Mouse (Mus musculus) c-Kit-positive CD71-negative TER-119-negative erythroid progenitor cells, embryonic 14.5 days (primary cell): ENCODE results near the gene Mroh7.
"Not testable (repeated sequence)": the region's sequence is repeated elsewhere in the genome, so short reads cannot be mapped to it uniquely, and the experiment has no call there.

ENCODE experiments used
- DNase-seq: peaks from one replicate; pipeline ENCODE4 v3.0.0-alpha.2; 2013; ENCODE audit warnings: low read depth

Gene Mroh7

DNA sequence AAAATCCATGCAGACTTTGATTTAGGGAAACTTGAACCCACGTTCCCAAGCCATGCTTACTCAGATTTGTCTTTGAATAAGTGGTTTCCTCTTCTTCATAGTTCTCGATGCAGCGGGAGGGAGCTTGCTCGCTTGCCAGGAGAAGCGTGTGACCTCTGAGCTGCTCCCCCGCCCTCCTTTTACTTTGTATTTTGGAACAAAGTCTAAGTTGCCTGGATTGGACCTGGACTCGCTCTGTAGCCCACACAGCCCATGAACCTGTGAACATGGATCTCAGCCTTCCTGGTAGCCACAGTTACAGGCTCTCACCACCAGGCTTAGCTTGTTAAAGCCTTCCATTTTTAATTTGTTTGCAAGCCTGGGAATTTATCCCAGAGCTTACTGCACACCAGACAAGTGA is at the start of gene Mroh7:
Gene Mroh7 (minus strand): TSS at position 112 of the 400 bp plus-strand sequence.
- DNase-seq: no peak

DNA sequence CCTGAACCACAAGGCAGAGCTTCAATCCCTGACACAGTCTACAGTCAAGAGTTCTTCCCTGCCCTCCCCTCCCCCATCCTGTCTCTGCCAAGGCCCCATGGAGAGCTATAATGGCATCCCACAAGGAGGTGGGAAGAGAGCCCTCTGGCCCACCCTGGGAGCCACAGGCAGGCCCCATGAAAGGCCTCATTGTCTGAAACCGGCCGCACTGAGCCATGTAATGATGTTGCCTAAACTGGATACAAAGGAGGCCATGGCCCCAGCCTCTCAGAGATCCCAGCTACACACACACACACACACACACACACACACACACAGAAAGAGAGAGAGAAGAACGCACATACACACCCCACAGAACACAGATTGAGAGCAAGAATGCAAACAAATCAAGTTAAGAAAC is 49.3 kb upstream of the Mroh7 start:
- no peak for DNase-seq

DNA sequence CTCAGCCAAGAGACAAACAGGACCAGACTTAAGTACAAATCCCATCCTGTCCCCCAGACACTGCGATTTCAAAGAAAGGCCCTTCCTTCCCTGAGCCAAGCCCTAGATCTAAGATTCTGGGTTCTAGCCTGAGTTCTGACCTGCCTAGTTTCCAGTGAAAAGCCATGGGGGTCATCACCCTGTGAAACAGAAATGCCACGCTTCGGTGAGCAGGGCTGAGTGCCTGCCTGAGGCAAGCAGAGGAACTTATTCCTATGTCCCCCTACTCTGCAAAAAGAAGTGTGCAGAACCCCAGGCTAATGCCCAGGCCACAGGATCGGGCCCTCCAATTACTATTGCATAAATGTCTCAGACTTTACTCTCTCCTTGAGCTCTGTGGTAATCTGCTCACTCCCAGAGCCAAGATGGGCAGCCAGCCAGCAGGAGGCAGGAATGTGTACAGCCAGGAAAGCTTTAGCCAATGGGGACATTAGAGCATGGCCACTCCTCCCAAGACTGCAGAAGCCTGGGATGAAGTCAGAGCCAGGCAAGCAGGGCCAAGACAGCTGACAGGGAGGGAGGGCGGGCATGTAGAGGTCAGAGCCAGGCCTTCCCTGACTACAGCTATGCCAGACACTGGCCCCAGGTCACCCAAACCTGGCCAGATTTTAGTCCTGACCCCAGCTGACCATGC is 47.5 kb upstream of the Mroh7 start:
- DNase-seq: no peak

DNA sequence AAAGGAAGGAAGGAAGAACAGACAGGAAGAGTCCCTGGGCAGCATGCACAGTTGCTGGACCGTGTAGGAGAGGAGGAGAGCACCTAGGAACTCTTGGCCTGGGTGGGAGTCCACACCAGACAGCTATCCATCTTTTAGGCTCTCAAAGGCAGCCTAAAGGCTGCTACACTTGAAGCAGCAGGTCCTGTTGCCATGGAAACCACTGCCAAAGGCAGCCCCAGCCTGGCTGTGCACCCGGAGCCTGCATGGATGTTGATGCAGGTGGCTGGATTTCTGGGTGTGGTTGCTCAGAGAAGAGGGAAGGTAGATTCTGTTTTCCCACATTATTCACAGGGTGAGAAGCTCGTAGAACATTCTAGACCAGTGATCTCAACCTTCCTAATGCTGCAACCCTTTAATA is 46.3 kb upstream of the Mroh7 start:
- DNase-seq: no peak

DNA sequence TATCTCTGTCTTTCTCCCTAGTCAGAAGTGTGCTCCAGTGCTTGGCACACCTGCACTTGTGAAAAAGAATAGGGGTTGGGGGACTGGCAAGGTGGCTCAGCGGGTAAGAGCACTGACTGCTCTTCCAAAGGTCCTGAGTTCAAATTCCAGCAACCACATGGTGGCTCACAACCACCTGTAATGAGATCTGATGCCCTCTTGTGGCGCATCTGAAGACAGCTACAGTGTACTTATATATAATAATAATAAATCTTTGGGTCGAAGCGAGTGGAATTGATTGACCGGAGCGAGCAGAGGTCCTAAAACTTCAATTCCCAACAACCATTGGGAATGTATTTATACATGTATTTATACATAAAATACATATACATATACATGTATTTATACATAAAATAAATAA is 45.0 kb upstream of the Mroh7 start:
- DNase-seq: not testable (repeated sequence)

DNA sequence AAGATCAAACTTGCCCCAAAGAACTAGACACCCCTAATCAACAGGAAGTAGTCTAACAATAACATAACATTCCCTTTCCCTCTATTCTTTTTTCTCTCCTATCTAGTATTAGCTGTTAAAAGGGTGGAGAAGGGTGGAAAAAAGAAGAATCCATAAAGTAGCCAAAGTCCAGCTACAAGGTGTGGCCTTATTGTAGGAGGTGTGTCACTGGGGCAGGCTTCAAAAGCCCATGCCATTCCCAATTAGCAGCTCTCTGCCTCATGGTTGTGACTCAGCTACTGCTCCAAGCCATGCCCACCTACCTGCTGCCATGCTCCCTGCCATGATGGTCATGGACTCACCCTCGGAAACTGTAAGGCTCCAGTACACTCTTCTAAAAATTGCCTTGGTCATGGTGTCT is 41.8 kb upstream of the Mroh7 start:
- no peak for DNase-seq

DNA sequence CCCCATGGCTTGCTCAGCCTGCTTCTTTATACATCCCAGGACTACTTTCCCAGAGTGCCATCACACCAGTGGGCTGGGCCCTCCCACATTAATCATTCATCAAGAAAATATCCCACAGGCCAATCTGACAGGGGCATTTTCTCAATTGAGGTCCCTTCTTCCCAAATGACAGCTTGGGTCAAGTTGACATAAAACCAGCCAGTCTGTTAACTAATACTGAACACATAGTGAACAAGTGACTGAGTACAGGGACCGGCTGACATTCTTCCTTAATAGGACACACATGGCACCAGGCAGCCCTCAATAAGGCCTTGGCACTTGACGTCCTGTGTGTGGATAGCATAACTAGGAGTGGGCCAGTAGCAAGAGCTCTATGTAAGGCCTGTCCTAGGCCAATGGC is 38.6 kb upstream of the Mroh7 start:
- no peak for DNase-seq

DNA sequence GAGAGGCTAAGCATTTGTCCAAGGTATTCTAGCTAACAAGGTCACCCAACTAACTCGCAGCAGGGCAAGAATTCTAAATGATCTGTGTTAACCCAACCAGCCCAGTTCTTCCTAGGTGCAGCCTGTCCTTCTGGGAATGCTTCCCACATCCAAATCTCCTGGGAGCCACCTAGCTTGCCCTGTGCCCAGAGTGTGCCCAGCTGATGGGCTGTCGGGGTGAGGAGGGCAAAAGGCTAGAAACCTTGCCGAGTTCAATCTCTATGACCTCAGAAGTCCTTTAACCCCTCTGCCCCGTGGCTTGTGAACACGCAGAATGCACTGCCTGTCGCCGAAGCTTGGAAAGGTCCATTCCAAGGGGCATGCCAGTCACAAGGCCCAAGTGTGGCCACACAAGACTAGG is 33.4 kb upstream of the Mroh7 start:
- no peak for DNase-seq

DNA sequence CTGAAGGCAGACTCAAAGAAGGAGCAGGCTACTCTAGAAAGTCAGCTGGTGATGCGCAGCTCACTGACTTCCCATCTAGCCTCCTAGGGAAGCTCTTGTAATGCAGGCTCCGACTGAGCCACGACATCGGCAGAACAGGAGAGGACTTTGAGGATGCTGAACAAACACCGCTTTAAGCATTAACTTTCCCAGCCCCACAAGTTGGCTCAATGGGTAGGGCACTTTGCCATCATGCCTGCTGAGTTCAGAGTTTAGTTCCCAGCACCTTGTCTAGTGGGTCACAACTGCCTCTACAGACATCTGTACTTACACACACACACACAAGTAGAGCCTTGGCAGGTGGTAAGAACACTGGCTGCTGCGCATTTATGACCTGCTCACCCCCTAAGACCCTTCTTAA is 21.0 kb upstream of the Mroh7 start:
- DNase-seq: no peak

DNA sequence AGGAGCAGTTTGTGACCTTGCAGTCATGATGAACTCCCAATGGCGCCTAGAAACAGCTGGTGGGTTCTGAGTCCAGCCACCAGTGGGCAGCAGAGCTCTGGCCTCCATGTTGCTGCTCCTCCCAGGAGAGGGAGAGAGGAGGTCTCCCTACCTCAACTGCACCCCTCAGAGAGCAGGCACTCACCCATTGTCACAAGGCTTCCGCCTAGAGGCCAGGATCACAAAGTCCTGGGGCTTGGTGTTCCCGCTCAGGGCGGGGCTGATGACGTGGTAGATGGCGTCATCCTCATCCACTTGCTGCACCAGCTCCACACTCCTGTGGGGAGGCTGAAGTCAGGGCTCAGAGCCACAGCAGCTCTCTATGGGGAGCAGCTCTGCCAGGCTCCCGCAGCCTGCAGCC is 19.0 kb upstream of the Mroh7 start:
- peak; percentile 76 for DNase-seq

DNA sequence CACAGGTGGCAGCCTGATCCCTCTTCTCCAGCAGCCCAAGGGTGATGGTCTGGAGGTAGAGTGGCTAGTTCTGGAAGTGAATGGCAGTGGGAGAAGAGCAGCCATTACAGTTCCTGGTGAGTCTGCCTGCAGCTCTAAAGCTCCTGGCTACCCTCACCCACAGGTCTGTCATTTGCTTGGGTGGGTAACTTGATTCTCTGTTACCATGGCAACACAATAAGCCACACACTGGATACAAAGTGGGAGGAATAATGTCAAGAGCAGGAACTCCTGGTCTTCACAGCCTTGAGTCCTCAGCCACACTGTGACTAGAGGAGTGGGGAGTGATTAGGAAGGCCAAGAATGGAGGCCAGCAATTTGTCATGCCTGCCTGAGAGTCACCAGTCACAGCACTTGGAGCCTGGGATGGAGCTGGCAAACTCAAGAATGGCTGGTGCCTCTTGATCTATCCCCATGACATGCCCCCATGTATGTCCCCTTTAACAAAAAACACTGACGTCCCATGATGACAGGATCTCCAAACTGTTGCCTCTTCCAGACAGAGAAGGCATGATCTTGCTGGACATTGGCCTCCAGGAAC is 16.4 kb upstream of the Mroh7 start:
- DNase-seq: no peak

DNA sequence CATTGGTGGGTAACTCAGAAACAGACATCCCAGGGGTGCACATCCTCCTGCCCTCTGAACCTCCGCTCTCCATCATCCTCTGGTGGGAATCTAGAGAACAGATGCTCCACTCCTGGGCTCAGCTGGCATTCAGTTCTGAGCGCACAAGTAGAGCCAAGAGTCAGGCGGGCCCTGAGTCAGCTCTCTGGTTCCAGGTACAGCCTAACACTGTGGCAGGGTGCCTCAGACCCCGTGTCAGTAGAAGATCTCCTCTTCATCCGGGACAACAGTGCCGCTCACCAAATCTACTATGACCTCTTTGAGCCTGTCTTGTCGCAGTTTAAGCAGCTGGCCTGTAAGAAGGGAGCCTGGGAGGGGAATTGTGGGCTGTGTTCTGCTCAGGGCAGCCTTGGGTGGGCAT is 15.1 kb upstream of the Mroh7 start:
- no peak for DNase-seq

DNA sequence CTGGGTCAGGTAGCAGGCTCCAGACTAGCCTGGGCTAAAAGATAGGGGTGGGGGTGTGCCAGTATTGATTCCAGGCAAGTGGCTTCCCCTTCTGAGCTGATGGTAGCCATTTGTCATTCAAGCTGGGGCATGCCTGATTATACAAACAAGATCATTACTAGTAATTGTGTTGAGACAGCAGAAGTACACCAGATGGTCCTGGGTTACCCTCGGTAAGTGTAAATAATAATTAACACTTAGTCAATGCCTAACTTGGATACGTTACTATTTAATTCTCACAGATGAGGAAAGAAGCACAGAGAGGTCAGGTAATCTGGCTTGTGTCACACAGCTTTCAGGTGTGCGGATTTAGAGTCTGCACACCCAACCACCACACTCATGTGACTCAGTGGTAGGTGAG is 7.2 kb upstream of the Mroh7 start:
- DNase-seq: no peak

DNA sequence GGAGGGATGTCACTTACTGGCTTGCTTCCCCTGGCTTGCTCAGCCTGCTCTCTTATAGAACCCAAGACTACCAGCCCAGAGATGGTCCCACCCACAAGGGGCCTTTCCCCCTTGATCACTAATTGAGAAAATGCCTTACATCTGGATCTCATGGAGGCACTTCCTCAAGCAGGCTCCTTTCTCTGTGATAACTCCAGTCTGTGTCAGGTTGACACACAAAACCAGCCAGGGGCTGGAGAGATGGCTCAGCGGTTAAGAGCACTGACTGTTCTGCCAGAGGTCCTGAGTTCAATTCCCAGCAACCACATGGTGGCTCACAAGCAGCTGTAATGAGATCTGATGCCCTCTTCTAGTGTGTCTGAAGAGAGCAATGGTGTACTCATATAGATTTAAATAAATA is 6.2 kb upstream of the Mroh7 start:
- DNase-seq: not testable (repeated sequence)

DNA sequence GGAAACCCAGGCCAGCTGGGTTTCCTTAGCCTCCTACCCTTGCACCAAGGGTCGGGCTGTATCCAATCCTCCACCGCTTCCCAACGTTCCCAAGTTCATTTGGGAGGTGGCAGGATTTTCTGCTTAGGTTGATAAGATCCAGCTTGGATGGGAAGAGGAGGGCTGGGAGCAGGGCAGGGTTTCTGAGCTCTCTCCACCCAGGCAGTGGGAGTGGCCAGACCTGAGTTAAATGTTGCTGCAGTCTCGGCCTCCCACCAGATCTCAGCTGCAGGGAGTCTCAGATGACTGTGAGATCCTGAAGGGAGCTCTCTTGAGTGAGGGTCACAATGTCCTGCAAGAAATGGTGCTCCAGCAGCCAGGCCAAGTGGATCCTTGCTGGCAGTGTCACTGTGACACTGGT is 2.9 kb upstream of the Mroh7 start, which contains the start of gene Fam151a:
Gene Fam151a (plus strand): TSS at position 254 of the 400 bp plus-strand sequence.
- no peak for DNase-seq

DNA sequence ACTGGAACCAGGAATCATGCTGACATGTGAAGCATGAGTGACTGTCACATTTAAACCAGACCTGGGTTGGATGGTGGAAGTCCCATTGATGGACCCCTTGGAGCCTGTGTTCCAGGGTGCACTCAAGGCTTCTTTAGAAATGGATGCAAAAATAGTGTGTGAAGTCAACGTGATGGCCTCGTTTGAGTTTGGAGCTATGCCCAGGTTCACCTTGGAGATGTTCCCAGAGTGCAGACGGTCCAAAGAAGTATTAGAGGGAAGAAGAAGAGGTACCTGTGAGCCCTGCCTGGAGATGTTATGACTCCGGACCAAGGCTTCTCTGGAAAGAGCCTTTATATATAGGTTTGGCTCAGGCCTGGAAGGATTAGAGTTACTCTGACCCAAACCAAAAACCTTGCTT is 10.1 kb downstream of the Mroh7 start:
- no peak for DNase-seq

DNA sequence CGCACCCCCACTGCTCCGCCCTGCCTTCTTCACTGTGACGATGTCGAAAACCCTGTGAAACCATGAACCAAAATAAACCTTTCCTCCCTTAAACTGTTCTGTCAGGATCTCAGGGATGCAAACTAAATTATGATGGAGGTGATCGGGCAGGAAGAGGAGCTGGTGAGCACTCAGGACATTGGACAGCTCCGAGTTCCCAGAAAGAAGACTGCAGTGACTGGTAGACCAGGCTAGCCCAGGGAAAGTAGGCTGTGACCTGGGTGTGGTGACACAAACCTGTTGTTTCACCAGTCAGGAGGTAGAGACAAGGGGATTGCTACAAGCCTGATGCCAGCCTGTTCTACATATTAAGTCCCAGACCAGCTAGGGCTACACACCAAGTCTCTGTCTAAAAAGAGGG is 17.1 kb downstream of the Mroh7 start:
- DNase-seq: no peak

DNA sequence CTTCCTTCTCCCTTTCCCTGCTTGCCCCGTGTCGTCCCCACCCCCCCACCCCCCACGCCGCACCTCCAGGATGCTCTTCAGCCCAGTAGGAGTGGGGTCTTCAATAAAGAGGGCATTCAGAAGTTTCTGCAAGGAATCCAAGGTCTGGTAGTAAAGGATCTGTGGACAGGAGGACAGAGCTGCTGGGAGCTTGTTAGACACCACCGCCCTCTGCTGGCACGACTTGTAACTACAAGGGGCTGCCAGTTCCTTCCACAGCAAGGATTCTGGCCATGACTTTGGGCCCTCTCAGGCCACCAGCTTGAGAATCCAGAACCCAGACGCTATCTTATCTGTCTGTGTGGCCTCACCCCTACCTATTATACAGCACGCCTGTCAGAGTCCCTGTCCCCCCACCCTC is 22.3 kb downstream of the Mroh7 start:
- DNase-seq: peak; percentile 42

DNA sequence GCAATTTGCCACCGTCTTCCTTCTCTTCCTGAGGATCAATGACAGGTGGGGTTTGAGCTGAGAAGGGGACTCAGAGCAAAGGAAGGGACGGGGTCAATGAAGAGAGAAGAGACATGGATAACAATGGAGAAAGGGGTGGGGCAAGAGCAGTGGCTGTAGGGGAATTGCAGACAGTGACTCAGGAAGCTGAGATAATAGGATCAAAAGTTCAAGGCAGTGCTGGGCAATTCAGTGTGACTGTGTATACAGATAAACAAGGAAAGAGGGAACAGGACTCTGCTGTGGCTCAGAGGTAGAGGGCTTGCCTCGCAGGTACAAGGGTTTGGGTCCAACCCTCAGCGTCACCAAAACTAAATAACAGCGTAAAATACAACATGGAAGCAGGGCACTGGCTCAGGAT is 22.8 kb downstream of the Mroh7 start:
- no peak for DNase-seq

DNA sequence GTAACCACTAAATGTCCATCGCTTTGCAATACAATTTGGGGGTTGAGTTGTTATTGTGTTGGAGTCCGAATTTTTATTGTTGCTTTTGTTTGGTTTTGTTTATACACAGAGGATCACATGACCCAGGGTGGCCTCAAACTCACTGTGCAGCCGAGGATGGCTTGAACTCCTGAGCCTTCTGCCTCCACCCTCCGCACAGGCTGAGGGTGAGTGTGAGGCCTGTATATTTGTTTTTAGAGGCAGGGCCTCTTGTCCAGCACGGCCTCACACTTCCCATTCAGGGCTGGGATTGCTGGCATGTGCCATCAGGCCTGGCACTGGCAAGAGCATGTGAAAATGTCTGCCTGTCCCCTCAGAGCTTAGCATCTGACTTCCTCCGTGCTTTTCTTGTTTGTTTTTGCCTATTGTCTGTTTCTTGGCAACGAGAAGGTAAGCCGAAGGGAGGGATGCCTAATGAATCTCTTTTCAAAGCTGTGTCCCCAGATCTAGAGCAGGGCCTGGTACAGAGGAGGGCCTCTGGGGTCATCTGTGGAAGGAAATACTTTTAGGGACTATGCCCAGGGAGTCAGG is 25.5 kb downstream of the Mroh7 start:
- no peak for DNase-seq

DNA sequence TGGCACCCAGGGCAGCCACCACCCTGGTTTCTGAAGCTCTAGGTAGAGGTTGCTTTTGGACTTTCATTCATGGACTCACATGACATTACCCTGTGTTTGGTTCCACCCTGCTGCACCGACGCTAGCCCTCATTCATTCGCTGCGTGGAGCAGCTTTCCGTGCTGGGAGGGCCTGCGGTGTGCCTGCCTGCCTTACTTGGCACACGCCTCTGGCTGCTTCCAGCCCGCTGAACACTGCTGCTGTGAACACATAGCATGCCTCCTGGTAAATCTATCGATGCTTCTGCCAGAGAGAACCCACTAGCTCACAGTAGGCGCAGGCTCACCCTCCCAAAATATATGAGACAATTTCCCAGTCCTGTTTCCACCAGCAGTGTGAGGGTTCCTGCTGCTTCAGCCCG is 26.3 kb downstream of the Mroh7 start:
- no peak for DNase-seq

DNA sequence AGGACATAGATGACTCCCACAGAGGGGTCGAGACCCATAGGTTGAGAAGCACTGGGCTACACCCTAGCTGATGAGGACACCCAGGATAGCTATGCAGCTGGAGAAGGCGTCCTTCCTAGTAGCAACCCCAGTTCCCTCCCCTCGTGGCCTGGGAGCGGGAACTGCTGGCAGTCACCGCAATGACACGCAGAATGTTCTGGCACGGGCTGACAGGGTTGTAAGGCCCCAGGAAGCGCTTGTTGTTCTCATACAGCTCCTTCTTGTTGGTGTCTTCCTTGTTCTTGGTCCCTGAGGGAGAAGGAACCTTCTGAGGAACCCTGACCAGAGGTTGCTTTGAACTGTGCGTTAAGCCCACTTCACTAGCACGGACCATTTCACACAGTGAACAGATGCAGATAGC is 26.8 kb downstream of the Mroh7 start:
- DNase-seq: no peak

DNA sequence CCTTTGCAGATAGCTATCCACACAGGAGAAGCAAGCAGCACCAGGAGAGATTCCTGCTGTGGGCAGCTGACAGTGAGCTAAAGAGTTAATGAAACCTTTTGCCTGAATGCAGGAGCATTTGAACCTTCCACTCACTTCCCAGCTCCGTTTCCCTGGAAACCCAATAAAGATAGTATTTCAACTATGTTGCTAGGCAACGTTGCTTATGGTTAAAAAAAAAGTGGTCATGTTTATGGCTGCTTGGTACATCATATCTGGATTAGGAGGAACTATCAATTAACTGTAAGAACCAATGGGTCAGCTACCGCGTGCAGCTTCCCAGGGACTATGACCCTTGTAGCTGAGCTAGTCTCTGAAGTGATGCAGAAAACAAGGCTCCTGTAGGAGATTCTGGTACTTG is 29.9 kb downstream of the Mroh7 start:
- DNase-seq: no peak

DNA sequence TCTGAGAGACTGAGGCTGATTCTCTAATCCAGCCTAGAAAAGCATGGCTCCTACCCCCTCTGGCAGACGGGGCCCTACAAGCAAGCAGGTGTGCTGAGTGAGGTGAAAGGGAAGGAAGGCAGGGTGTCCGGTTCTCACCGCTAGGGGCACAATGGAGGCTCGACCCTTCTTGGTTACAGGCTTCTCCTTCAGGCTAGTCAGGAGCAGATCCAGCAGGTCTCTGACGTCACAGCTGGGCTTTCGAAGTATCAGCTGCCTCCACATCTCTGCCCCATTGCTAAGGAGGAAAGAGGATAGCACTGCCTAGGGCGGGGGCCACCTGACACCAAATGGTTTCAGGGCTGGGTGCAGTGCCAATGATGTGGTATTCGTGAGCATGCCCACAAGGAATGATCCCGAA is 30.7 kb downstream of the Mroh7 start:
- DNase-seq: peak; percentile 19
